Mouse (Mus musculus): ENCODE measurements around the gene A030005L19Rik. TPM values are rescaled to one million over a fixed set of nuclear protein-coding genes. Genes with fewer than 3 reads are reported as not detected.
"Not testable (repeated sequence)": the region's sequence is repeated elsewhere in the genome, so short reads cannot be mapped to it uniquely, and the experiment has no call there.

Gene A030005L19Rik
- total RNA-seq (2021), result under 1 TPM; 0.42 to 0.52 TPM

DNA sequence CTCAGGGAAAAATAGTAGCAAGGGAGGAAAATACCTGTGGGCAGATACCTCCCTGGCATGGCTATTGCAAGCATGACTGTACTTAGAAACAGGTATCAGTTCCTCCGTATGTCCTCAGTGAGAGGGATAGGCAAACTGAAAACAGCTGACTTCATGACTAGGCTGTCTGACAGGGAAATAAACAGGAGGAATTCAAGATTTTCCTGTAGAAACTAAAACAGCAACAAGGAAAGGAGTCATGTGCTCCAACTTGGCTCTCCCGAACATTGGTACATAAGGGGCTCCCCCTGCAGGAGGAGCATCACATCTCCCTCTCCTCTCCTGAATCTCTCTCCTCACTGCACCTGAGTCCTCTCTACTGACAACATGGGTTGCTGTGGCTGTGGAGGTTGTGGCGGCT, at the start of gene A030005L19Rik:
Gene A030005L19Rik, plus strand, starts transcription at position 301 of the 400 bp plus-strand sequence.
- intact Hi-C loops (cut with DNase I), result loop anchor here (10.0 kb wide), 1 partner anchor 128 kb away; no protein-coding TSS in a partner anchor

DNA sequence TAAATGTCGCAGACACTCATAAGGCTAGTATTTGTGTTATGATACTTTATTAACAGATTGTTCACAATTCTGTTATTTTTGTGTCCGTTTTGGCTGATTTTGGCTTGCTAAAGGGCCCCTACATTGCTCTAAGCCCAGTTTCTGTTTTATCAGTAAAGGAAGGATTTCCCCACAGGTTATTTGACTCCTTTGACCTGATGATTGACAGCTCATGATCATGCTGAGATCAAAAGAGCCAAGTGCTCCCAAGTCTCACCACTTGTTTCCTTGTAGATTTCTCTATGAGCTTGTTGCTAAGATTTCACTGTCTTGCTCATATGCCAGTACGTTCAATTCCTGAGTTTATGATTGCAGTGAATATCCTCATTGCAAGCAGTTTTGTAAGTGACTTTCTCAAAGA, 42.9 kb upstream of the A030005L19Rik start:
- intact Hi-C loops (cut with DNase I), result no loop called here
- no peak for DNase-seq (ENCODE audit: low spot score in 2 of 2)

More for the DNA sequence above, at the start of gene A030005L19Rik:
- DNase-seq (ENCODE audit: low spot score in 2 of 2), result no peak

DNA sequence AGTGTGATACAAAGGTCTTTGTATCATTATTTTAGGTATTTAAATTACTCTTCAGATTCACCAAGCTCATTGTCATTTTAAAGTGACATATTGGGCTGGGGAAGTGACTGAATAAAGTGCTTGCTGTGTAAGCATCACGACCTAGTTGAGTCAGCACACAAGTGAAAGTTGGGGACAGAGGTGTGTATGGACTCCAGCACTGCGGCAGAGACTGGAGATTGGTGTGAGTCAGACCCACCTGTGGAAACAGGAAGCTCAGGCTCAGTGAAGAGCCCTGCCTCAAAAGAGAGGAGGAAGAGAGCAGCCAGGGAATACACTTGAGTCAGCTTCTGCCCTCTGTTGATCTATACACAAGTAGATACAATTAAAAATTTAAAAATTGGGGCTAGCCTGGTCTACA, 34.0 kb upstream of the A030005L19Rik start:
- DNase-seq (ENCODE audit: low spot score in 2 of 2), result no peak
- intact Hi-C loops (cut with DNase I), result no loop called here

DNA sequence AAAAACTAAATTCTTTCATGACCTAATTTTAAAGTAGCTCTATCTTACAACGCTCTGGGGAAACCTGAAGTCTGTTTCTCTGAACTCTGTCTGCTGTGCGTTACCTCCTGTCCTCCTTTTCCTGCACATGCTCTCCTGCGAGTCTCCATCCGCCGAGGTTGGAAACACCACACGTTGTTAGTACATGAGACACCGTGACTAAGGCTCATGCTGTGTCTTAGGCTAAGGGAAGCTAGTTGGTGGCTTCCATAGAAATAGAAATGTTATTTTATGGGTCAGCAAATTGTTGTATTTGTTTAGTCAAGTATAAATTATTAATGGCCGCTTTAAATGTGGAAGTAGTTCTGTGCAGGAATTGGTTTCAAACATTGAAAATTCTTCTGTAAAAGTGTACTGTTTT, 32.9 kb upstream of the A030005L19Rik start:
- DNase-seq (ENCODE audit: low spot score in 2 of 2), result no peak
- intact Hi-C loops (cut with DNase I), result no loop called here

DNA sequence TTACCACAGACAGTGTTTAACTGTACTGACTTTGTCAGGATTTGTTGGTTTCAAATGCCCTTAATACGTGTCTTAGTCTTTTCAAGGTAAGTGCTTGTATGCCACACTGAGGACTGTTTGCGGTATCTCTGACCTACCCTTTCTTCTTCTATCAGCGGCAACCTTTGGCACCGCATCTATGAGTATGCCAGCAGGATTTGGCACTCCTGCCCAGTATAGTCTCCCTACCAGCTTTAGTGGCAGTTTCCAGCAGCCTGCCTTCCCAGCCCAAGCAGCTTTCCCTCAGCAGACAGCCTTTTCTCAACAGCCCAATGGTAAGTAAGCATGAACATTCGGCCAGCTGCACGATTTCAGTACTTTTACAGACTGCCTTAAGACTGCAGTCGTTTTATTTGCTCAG, 19.9 kb upstream of the A030005L19Rik start:
- DNase-seq (ENCODE audit: low spot score in 2 of 2), result no peak
- intact Hi-C loops (cut with DNase I), result loop anchor here (5.0 kb wide), 1 partner anchor 56 kb away; the partner anchor contains the start of gene Agfg1

DNA sequence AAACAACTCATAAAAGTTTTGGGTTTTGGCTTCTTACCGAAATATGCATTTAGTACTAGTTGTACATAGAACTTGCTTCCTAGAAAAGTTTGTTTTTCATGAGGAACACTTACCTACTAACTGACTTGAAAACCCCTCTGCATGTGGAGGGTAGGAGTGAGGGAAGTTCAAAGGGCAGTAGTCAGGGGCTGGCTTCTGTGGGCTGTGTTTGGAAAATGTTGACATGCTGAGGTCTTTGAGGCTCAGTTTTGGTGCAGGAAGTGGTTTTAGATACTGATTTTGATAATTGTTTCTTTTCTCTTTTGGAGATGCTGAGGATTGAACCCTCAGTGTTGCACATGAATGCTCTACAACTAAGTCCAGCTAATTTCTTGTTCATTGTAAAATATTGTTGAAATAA, 12.6 kb upstream of the A030005L19Rik start:
- DNase-seq (ENCODE audit: low spot score in 2 of 2), result no peak
- intact Hi-C loops (cut with DNase I), result no loop called here

DNA sequence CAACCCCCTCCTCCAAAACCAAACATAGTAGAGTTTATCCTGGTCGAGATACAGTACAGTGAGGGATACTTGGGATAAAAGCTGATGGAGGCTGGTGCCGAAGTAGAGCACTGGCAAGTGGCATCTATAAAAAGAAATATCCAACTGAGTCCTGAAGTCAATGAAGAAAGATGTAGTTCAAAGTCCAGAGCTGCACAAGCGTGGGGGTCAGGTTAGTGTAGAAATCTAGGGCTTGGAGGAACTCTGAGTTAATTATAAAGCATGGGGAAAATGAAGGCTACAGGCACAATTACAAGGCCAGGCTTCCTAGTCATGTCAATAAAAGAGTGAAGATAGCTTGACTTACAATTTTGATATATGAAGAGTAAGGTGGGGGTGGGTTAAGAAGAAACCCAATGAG, 11.9 kb upstream of the A030005L19Rik start:
- intact Hi-C loops (cut with DNase I), result no loop called here
- DNase-seq (ENCODE audit: low spot score in 2 of 2), result no peak

DNA sequence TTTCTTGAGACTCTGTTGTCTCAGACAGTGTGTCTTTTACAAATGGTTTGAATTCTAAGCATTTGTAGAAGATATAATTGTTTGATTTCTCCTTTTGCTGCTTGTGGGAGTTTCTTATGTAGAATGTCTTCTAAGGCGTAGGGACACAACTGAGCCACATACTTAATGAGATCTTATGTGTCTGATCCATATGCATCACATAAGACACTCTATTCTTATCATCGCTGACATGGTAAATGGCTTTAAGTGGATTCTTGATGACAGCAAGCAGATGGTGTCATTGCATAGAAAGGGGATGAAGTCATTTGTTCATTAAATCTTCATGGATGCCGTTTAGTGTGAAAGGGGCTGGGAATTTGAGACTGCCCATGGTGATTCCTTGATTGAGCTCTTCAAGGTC, 7.2 kb upstream of the A030005L19Rik start:
- no peak for DNase-seq (ENCODE audit: low spot score in 2 of 2)
- intact Hi-C loops (cut with DNase I), result no loop called here

DNA sequence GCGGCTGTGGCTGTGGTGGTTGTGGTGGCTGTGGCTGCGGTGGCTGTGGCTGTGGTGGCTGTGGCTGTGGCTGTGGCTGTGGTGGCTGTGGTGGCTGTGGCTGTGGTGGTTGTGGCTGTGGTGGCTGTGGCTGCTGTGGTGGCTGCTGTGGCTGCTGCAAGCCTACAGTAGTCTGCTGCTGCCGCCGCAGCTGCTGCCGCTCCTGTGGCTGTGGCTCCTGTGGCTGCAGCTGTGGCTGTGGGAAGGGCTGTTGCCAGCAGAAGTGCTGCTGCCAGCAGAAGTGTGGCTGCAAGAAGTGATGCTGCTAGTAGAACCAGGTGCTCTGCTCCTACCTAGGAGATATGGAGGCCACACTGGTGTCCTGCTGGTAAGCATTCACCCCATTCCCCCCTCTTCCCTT, 309 bp downstream of the A030005L19Rik start:
- DNase-seq (ENCODE audit: low spot score in 2 of 2), result not testable (repeated sequence)
- intact Hi-C loops (cut with DNase I), result loop anchor here (10.0 kb wide), 1 partner anchor 129 kb away; no protein-coding TSS in a partner anchor

DNA sequence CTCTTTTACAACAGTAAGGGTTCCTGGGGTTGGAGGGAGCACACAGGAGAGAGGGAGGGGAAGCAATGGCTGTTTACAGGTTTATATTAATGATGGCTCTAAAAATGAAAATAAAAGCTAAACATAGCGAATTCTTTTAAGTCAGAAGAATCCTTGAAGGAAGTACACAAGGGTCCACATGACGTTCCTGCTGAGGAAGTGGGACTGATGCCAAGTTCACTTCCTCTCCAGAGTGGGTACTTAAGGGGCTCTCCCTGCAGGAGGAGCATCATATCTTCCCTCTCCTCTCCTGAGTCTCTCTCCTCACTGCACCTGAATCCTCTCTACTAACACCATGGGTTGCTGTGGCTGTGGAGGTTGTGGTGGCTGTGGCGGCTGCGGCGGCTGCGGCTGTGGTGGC, 11.5 kb downstream of the A030005L19Rik start, which contains the start of gene A030014E15Rik:
Gene A030014E15Rik, plus strand, starts transcription at position 268 of the 400 bp plus-strand sequence.
- intact Hi-C loops (cut with DNase I), result no loop called here
- DNase-seq (ENCODE audit: low spot score in 2 of 2), result no peak

DNA sequence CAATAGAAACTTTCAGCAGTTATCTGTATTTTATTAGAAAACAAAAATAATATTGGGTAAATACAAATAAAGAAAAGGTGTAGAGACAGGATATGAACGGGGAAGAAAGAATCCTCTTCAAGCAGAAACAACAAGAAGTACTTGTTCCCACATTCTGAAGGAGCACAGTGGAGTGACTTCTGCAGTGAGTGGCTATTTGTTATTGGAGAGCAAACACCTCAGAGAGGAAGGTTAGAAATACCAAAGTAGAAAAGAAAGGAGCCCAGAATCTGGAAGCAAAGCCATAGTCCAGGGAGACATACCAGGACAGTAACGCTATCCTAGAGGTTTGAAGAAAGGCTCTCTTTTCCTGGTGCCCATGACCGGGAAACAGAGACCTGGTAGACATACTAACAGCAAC, 17.4 kb downstream of the A030005L19Rik start:
- intact Hi-C loops (cut with DNase I); DNase-seq (ENCODE audit: low spot score in 2 of 2): not testable (repeated sequence)

DNA sequence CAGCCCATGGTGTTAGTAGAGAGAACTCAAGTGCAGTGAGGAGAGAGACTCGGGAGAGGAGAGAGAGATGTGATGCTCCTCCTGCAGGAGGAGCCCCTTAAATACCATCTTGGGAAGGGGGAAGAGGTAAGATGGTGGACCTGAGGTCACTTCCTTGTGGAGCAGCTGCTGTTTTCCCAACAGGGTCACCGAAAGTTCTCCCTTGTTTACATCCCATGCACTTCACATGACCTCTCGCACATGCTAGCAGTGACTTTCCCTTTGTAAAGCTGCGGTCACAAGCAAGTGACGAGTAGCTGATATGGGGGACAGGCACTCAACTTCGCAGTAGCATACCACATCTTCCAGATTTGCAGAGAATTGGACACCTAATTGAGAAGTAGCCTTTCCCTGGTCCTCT, 18.2 kb downstream of the A030005L19Rik start, which contains the start of gene Gm6217:
Gene Gm6217, minus strand, starts transcription at position 74 of the 400 bp plus-strand sequence.
- intact Hi-C loops (cut with DNase I); DNase-seq (ENCODE audit: low spot score in 2 of 2): not testable (repeated sequence)

DNA sequence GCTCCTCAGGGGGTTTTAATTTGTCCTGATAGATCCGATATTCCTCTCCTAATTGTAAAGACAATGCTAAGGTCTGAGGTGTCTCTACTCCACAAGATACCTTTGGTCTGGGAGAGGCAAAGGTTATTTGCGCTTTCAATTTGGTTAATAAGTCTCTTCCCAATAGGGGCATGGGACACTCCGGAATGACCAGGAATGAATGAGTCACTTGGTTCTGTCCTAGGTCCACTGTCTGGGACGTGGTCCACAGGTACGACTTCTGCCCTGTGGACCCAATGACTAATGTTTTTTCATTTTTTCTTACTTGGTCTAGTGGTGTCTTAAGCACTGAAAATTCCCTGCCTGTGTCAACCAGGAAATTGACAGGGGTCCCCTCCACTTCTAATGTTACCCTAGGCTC, 25.5 kb downstream of the A030005L19Rik start:
- intact Hi-C loops (cut with DNase I), result no loop called here
- no peak for DNase-seq (ENCODE audit: low spot score in 2 of 2)

DNA sequence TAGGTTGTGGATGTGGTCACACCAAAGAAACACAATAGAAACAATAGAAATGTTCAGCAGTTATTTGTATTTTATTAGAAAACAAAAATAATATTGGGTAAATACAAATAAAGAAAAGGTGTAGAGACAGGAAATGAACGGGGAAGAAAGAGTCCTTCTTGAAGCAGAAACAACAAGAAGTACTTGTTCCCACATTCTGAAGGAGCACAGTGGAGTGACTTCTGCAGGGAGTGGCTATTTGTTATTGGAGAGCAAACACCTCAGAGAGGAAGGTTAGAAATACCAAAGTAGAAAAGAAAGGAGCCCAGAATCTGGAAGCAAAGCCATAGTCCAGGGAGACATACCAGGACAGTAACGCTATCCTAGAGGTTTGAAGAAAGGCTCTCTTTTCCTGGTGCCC, 29.4 kb downstream of the A030005L19Rik start:
- DNase-seq (ENCODE audit: low spot score in 2 of 2); intact Hi-C loops (cut with DNase I): not testable (repeated sequence)

DNA sequence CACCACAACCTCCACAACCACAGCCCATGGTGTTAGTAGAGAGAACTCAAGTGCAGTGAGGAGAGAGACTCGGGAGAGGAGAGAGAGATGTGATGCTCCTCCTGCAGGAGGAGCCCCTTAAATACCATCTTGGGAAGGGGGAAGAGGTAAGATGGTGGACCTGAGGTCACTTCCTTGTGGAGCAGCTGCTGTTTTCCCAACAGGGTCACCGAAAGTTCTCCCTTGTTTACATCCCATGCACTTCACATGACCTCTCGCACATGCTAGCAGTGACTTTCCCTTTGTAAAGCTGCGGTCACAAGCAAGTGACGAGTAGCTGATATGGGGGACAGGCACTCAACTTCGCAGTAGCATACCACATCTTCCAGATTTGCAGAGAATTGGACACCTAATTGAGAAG, 30.2 kb downstream of the A030005L19Rik start, which contains the start of gene A030003K21Rik:
Gene A030003K21Rik, minus strand, starts transcription at position 94 of the 400 bp plus-strand sequence.
- DNase-seq (ENCODE audit: low spot score in 2 of 2); intact Hi-C loops (cut with DNase I): not testable (repeated sequence)

DNA sequence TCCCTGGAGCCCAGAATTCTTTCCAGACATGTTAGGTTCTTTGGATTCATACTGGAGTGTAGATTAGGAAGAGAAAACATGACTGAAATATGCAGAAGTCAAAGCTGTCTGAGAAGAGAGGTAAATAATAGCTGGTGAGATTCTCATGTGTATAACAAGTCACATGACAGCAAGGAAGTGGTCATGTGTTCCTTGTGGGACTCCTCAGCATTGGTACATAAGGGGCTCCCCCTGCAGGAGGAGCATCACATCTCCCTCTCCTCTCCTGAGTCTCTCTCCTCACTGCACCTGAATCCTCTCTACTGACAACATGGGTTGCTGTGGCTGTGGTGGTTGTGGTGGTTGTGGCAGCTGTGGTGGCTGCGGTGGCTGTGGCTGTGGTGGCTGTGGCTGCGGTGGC, 32.9 kb downstream of the A030005L19Rik start:
- intact Hi-C loops (cut with DNase I); DNase-seq (ENCODE audit: low spot score in 2 of 2): not testable (repeated sequence)

DNA sequence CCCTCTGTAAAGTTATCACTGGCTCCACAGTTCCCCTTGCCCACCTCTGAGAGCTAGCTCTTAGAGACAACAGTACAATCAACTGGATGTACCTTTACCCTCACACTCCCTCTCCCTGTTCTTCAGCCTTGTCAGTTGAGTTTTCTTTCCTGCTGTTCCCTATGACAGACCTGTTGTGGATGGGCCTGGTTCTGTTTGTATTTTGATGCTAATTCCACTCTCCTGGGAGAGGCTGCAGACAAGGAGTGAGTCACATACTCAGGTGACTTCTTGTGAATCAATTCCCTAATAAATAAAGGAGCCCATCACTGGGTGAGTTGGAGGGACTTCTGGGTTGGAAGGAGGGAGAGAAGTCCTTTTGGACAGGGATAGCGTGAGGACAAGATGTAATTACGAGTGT, 35.5 kb downstream of the A030005L19Rik start:
- DNase-seq (ENCODE audit: low spot score in 2 of 2), result no peak
- intact Hi-C loops (cut with DNase I), result no loop called here

DNA sequence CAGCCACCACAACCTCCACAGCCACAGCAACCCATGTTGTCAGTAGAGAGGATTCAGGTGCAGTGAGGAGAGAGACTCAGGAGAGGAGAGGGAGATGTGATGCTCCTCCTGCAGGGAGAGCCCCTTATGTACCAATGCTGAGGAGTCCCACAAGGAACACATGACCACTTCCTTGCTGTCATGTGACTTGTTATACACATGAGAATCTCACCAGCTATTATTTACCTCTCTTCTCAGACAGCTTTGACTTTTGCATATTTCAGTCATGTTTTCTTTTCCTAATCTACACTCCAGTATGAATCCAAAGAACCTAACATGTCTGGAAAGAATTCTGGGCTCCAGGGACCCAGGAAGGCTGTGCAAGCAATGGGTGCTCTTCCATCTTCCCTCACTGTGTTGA, 42.8 kb downstream of the A030005L19Rik start, which contains the start of gene Gm7544:
Gene Gm7544, minus strand, starts transcription at position 101 of the 400 bp plus-strand sequence.
- DNase-seq (ENCODE audit: low spot score in 2 of 2); intact Hi-C loops (cut with DNase I): not testable (repeated sequence)

DNA sequence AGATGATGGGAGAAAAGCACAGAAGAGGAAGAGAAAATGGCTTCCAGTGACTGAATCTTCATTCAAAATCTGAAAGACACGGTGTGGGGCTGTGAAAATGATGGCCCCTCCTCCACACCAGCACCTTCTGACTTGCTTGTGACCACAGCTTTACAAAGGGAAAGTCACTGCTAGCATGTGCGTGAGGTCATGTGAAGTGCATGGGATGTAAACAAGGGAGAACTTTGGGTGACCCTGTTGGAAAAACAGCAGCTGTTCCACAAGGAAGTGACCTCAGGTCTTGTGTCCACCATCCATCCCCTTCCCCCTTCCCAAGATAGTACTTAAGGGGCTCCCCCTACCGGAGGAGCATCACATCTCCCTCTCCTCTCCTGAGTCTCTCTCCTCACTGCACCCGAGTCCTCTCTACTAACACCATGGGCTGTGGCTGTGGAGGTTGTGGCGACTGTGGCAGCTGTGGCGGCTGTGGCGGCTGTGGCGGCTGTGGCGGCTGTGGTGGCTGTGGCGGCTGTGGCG, 46.8 kb downstream of the A030005L19Rik start, which contains the start of gene Gm47955:
Gene Gm47955, plus strand, starts transcription at position 417 of the 516 bp plus-strand sequence.
- intact Hi-C loops (cut with DNase I), result no loop called here
- DNase-seq (ENCODE audit: low spot score in 2 of 2), result no peak
